ENCODE assay signal across 23 mouse cellular contexts in the genomic region with DNA sequence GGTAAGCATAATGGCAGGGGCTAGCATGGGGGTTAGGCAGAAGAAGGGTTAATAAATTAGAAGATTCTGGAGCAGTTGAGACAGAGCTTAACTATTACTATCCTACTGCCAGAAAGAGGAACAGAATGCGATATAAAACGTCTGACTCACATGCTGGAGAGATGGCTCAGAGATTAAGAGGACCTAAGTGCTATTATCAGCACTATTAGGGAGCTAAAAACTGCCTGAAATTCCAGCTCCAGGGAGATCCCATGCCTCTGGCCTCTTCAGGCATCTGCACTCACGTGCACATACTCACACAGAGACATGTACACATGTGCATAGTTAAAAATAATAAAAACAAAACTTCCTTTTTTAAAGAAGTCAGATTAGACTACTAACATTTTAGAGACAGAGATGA.
DNase-seq lines count a peak whose midpoint lies in the region; ATAC-seq and TF ChIP-seq lines count a peak whose summit lies in the region.
"Had no signal": no experiment of that assay in that cellular context is flagged by ENCODE, and none has a peak within 500 bp of the region (broad histone marks: within the 10 kb centered on the region; RNA-seq: fewer than 3 reads in every experiment).

No protein-coding gene starts in this region.

- TF ChIP-seq RAD21 in CH12.LX (IDR thresholded peaks at IDR 0.05; ENCODE audit: low read depth, low read length) (no peak), MEL (IDR thresholded peaks at IDR 0.05; ENCODE audit: low read depth, low read length) (no peak)

- no peaks in the 10 kb centered on the region for H3K79me2 ChIP-seq in CH12.LX (replicated peaks; ENCODE audit: control insufficient read depth, extremely low read depth, insufficient read depth, poor library complexity, severe bottlenecking)
- H3K79me2 ChIP-seq in MEL (ENCODE audit: control insufficient read depth, insufficient read depth, low read length, poor library complexity) = no peaks in the 10 kb centered on the region

- TF ChIP-seq CTCF in CH12.LX (conservative IDR thresholded peaks at IDR 0.05 in 1 of 2, IDR thresholded peaks at IDR 0.05 in 1 of 2; ENCODE audit: low read depth in 2 of 2, low read length in 2 of 2) (no peak), MEL (IDR thresholded peaks at IDR 0.05 in 2 of 3, conservative IDR thresholded peaks at IDR 0.05 in 1 of 3; ENCODE audit: control insufficient read depth in 1 of 3, insufficient read depth in 1 of 3, low read depth in 2 of 3, low read length in 3 of 3, poor library complexity in 1 of 3, severe bottlenecking in 1 of 3) (no peak)

- DNase-seq in CH12.LX (ENCODE audit: extremely low read depth) (no peak), MEL (ENCODE audit: low read depth, low spot score) (peak; percentile 86)
- no peak for DNase-seq in thymus, postnatal 0 days (ENCODE audit: low spot score)
- no peak for DNase-seq in spleen, adult 12 weeks (ENCODE audit: low spot score)
- no peak for DNase-seq in layer of hippocampus, adult 11-12 months (ENCODE audit: low spot score)
- DNase-seq: adrenal gland, adult 2 months; adrenal gland, postnatal 14 days; cerebellum, adult 11 months; cerebellum, adult 2 months; cerebellum, adult 9-11 months; forebrain, postnatal 0 days; gastrocnemius, adult 2 months; gastrocnemius, postnatal 14 days; heart, adult 18-20 months had no signal

- peak; percentile 46 for ATAC-seq in granulocyte monocyte progenitor cell, adult 5-6 weeks (replicated peaks; ENCODE audit: poor library complexity, severe bottlenecking)
- ATAC-seq: forebrain, embryonic 14.5 days; forebrain, postnatal 0 days; intestine, postnatal 0 days; Patski had no signal

- H3K27ac ChIP-seq in CH12.LX (ENCODE audit: insufficient read depth, low read depth) = no peak overlapping the region
- peak overlapping the region; percentile 92 for H3K27ac ChIP-seq in MEL (ENCODE audit: control insufficient read depth, low read depth, low read length)
- H3K27ac ChIP-seq: embryonic facial prominence, embryonic 12.5 days; embryonic facial prominence, embryonic 15.5 days; gastrocnemius, adult 2 months; heart, embryonic 13.5 days; hindbrain, embryonic 12.5 days; hindbrain, embryonic 15.5 days had no signal

- TF ChIP-seq EP300 in CH12.LX (IDR thresholded peaks at IDR 0.05; ENCODE audit: low read length) (no peak), MEL (IDR thresholded peaks at IDR 0.05; ENCODE audit: low read depth in 1 of 2, low read length in 2 of 2) (peak; percentile 98 to 99)

- in situ Hi-C loops in CH12.LX (cut with MboI; ENCODE audit: low pct_ligation_motif_present, low pct_unique_long_range_greater_than_20kb, low sequenced_read_pairs) = no loop called here

- no peak overlapping the region for H3K4me3 ChIP-seq in CH12.LX (replicated peaks in 1 of 3; ENCODE audit: low read depth in 2 of 3, low read length in 2 of 3, poor library complexity in 1 of 3)
- H3K4me3 ChIP-seq in MEL (ENCODE audit: control insufficient read depth in 1 of 2, insufficient read depth in 1 of 2, low read depth in 2 of 2, low read length in 2 of 2) = no peak overlapping the region
- H3K4me3 ChIP-seq: embryonic facial prominence, embryonic 12.5 days; embryonic facial prominence, embryonic 15.5 days; gastrocnemius, adult 2 months; heart, embryonic 13.5 days; hindbrain, embryonic 12.5 days; hindbrain, embryonic 15.5 days had no signal

- H3K4me1 ChIP-seq in CH12.LX (ENCODE audit: control insufficient read depth in 1 of 2, insufficient read depth in 2 of 2) = no peaks in the 10 kb centered on the region
- H3K4me1 ChIP-seq in MEL (ENCODE audit: control insufficient read depth in 1 of 2, insufficient read depth in 2 of 2, low read length in 2 of 2) = peaks cover 33 to 45% of the 10 kb centered on the region in 2 experiments
- H3K4me1 ChIP-seq: embryonic facial prominence, embryonic 12.5 days; hindbrain, embryonic 12.5 days had no signal

- H3K36me3 ChIP-seq in CH12.LX (replicated peaks in 1 of 2; ENCODE audit: control insufficient read depth in 1 of 2, insufficient read depth in 1 of 2, low read length in 1 of 2) = no peaks in the 10 kb centered on the region
- H3K36me3 ChIP-seq in MEL (ENCODE audit: control insufficient read depth in 1 of 2, insufficient read depth in 2 of 2, low read length in 2 of 2) = peaks cover 0 to 52% of the 10 kb centered on the region in 2 experiments; a peak in 2 of 4 replicates
- H3K36me3 ChIP-seq: embryonic facial prominence, embryonic 12.5 days; embryonic facial prominence, embryonic 15.5 days; heart, embryonic 13.5 days; hindbrain, embryonic 12.5 days; hindbrain, embryonic 15.5 days had no signal

- dilution Hi-C loops in CH12.LX (cut with MboI; ENCODE audit: extremely low pct_ligation_motif_present, extremely low pct_unique_long_range_greater_than_20kb, low sequenced_read_pairs) = no loop called here

- TF ChIP-seq POLR2A in CH12.LX (IDR thresholded peaks at IDR 0.05; ENCODE audit: low read depth, low read length) (no peak), MEL (IDR thresholded peaks at IDR 0.05; ENCODE audit: control insufficient read depth in 1 of 2, insufficient read depth in 1 of 2, low read depth in 1 of 2, low read length in 2 of 2, poor library complexity in 1 of 2) (no peak)

- no peak overlapping the region for H3K9ac ChIP-seq in CH12.LX (ENCODE audit: insufficient read depth, low read depth)
- peak overlapping the region; percentile 25; the same call in 1 of the 2 replicates for H3K9ac ChIP-seq in MEL (ENCODE audit: control insufficient read depth, low read depth, low read length, poor library complexity, severe bottlenecking)
- H3K9ac ChIP-seq: embryonic facial prominence, embryonic 12.5 days; embryonic facial prominence, embryonic 15.5 days; forebrain, postnatal 0 days; heart, embryonic 13.5 days; hindbrain, embryonic 12.5 days; hindbrain, embryonic 15.5 days had no signal

- H3K27me3 ChIP-seq in CH12.LX (replicated peaks) = no peaks in the 10 kb centered on the region
- H3K27me3 ChIP-seq in MEL (ENCODE audit: control insufficient read depth in 1 of 2, insufficient read depth in 2 of 2, low read length in 2 of 2) = no peaks in the 10 kb centered on the region
- H3K27me3 ChIP-seq: embryonic facial prominence, embryonic 12.5 days; embryonic facial prominence, embryonic 15.5 days; heart, embryonic 13.5 days; hindbrain, embryonic 12.5 days; hindbrain, embryonic 15.5 days; Patski had no signal

- no peaks in the 10 kb centered on the region for H3K9me3 ChIP-seq in CH12.LX (replicated peaks; ENCODE audit: low read length)
- H3K9me3 ChIP-seq in MEL (replicated peaks; ENCODE audit: insufficient read depth, low read length) = no peaks in the 10 kb centered on the region
- H3K9me3 ChIP-seq: embryonic facial prominence, embryonic 12.5 days; embryonic facial prominence, embryonic 15.5 days; heart, embryonic 13.5 days; hindbrain, embryonic 12.5 days; hindbrain, embryonic 15.5 days had no signal

- H3K4me2 ChIP-seq in CH12.LX (ENCODE audit: insufficient read depth, low read depth, poor library complexity, severe bottlenecking) = no peak overlapping the region
- H3K4me2 ChIP-seq: embryonic facial prominence, embryonic 12.5 days; embryonic facial prominence, embryonic 15.5 days; heart, embryonic 13.5 days; hindbrain, embryonic 12.5 days; hindbrain, embryonic 15.5 days had no signal

TF ChIP-seq in CH12.LX, 34 proteins besides CTCF, POLR2A, EP300 and RAD21:
- no peak for TF ChIP-seq KAT2A (IDR thresholded peaks at IDR 0.05; ENCODE audit: insufficient replicate concordance, low read length)
- 0 out of 2 replicates have a peak, but pooled peaks have one; percentile 15 for TF ChIP-seq BHLHE40 (IDR thresholded peaks at IDR 0.05; ENCODE audit: low read depth, low read length)

TF ChIP-seq in MEL, 35 proteins besides CTCF, POLR2A, EP300 and RAD21 (continues in another document):
- TF ChIP-seq MAZ (IDR thresholded peaks at IDR 0.05; ENCODE audit: low read depth, low read length) (peak; percentile 15; the same call in 1 of the 2 replicates), TCF12 (IDR thresholded peaks at IDR 0.05; ENCODE audit: low read depth, low read length) (peak; percentile 85), MAFK (IDR thresholded peaks at IDR 0.05; ENCODE audit: borderline replicate concordance, low read depth, low read length) (no peak), ETS1 (IDR thresholded peaks at IDR 0.05; ENCODE audit: low read depth, low read length) (peak; percentile 96), MXI1 (IDR thresholded peaks at IDR 0.05; ENCODE audit: low read depth, low read length) (peak; percentile 74), BHLHE40 (IDR thresholded peaks at IDR 0.05; ENCODE audit: borderline replicate concordance, low read depth, low read length) (peak; percentile 99), ZKSCAN1 (IDR thresholded peaks at IDR 0.05; ENCODE audit: low read depth, low read length) (no peak), MAX (IDR thresholded peaks at IDR 0.05; ENCODE audit: low read length) (peak; percentile 84), SIN3A (IDR thresholded peaks at IDR 0.05; ENCODE audit: low read length) (peak; percentile 89), USF1 (IDR thresholded peaks at IDR 0.05; ENCODE audit: low read depth, low read length) (no peak), CHD2 (IDR thresholded peaks at IDR 0.05; ENCODE audit: low read length) (no peak; the same call in 1 of the 2 replicates), KAT2A (conservative IDR thresholded peaks at IDR 0.05; ENCODE audit: low read depth, low read length) (no peak), MYC (IDR thresholded peaks at IDR 0.05; ENCODE audit: low read depth, low read length) (peak; percentile 78; the same call in 1 of the 2 replicates), NELFE (IDR thresholded peaks at IDR 0.05; ENCODE audit: low read depth, low read length) (no peak), SMC3 (IDR thresholded peaks at IDR 0.05; ENCODE audit: low read depth, low read length) (no peak; the same call in 1 of the 2 replicates), MYB (IDR thresholded peaks at IDR 0.05; ENCODE audit: low read depth, low read length) (peak; percentile 89), HCFC1 (IDR thresholded peaks at IDR 0.05; ENCODE audit: low read depth, low read length) (no peak; the same call in 1 of the 2 replicates), ZNF384 (IDR thresholded peaks at IDR 0.05; ENCODE audit: low read depth, low read length) (no peak), NRF1 (IDR thresholded peaks at IDR 0.05; ENCODE audit: insufficient read depth, low read depth, low read length, poor library complexity, severe bottlenecking) (no peak), UBTF (IDR thresholded peaks at IDR 0.05; ENCODE audit: borderline replicate concordance, insufficient read depth, low read depth, low read length) (no peak), GABPA (IDR thresholded peaks at IDR 0.05; ENCODE audit: low read depth, low read length) (no peak), GATA1 (IDR thresholded peaks at IDR 0.05; ENCODE audit: low read depth, low read length) (peak; percentile 98), RCOR1 (IDR thresholded peaks at IDR 0.05; ENCODE audit: low read depth, low read length) (peak; percentile 84), MEF2A (IDR thresholded peaks at IDR 0.05; ENCODE audit: extremely low read depth, insufficient replicate concordance, low read depth, low read length, poor library complexity, severe bottlenecking) (no peak), POLR2AphosphoS2 (IDR thresholded peaks at IDR 0.05; ENCODE audit: low read length) (no peak)
